Mouse (Mus musculus): ENCODE data around the gene Olfr554.

DNA sequence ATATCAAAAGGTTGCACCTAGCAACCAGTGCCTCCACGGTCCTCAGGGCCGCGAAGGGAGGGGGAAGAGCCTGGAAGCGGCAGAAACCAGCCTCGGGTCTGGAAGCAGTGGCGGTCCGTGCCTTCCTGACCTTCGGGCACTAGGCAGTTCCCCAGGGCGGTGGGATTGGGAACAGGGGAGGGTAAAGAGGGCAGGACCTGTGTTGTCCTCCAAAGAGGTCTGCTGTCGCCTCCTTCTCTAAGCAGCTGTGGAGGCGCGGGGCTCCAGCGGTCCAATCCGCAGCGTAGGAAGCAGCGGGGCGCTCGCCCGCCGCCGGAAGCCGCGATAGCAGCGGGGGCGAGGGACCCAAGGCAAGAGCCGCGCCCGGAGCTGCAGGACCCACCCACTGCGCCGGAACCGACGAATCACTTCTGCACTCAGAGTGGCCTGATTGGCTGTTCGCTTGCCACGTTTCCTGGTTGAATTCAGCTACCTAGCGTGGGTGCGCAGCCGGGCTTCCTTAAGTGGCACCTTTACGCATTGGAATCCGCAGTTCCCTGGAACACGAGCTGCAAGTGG lies 48.8 kb downstream of the Olfr554 start, which contains the start of gene Trim68:
- TF ChIP-seq POLR2A (IDR thresholded peaks at IDR 0.05; ENCODE audit: borderline replicate concordance, extremely low read depth, insufficient read depth, insufficient read length, poor library complexity, severe bottlenecking) (peak; percentile 36; the same call in 1 of the 2 replicates), CTCF (IDR thresholded peaks at IDR 0.05; ENCODE audit: borderline replicate concordance, extremely low read depth, insufficient read depth, insufficient read length) (no peak)
